Mouse (Mus musculus): Measurements from ENCODE around the gene Espnl.

GRCm38 (mm10) chr1:91277480-91277879 lies 44.4 kb upstream of the Espnl start:
- no peak for TF ChIP-seq CTCF (IDR thresholded peaks at IDR 0.05; ENCODE audit: insufficient read depth, low read depth, low read length)
- TF ChIP-seq POLR2A (IDR thresholded peaks at IDR 0.05; ENCODE audit: insufficient read depth, low read depth, low read length) = no peak
